Comparison of ENCODE assay signal across 24 mouse cellular contexts in the genomic region with DNA sequence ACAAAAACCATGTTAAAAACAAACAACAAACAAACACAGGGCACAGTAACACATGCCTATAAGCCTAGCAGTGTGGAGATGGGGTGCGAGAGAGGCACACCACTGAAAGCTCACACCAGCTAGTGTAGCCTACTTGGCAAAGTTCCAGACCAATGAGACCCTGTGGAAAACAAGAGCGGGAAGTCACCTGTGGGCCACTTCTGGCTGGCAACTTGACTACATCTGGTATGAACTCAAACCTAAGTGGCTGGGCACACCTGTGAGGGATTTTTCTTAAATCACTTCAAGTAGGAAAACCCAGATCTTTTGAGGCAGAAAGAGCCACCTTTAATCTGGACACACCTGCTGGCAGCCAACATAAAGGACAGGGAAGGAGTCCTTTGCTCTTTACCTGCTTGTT. TPM values are rescaled to one million over a fixed set of nuclear protein-coding genes. Genes with fewer than 3 reads are reported as not detected.
"Had no signal": no experiment of that assay in that cellular context is flagged by ENCODE, and none has a peak within 500 bp of the region (broad histone marks: within the 10 kb centered on the region; RNA-seq: fewer than 3 reads in every experiment).

No protein-coding gene starts in this region.

- H3K36me3 ChIP-seq: liver, embryonic 12.5 days; liver, embryonic 15.5 days had no signal

- H3K27ac ChIP-seq: kidney, postnatal 0 days; layer of hippocampus, adult 2 months; limb, embryonic 10.5 days; limb, embryonic 13.5 days; liver, embryonic 12.5 days; liver, embryonic 15.5 days; midbrain, embryonic 10.5 days; midbrain, embryonic 13.5 days; neural tube, embryonic 12.5 days; neural tube, embryonic 15.5 days; stomach, postnatal 0 days had no signal

- H3K27me3 ChIP-seq: limb, embryonic 13.5 days; liver, embryonic 12.5 days; liver, embryonic 15.5 days; megakaryocyte, embryonic 14.5 days; midbrain, embryonic 13.5 days; neural tube, embryonic 12.5 days; neural tube, embryonic 15.5 days had no signal

- H3K4me2 ChIP-seq: limb, embryonic 13.5 days; liver, embryonic 12.5 days; liver, embryonic 15.5 days; midbrain, embryonic 13.5 days; neural tube, embryonic 12.5 days; neural tube, embryonic 15.5 days had no signal

- H3K4me3 ChIP-seq: layer of hippocampus, adult 2 months; limb, embryonic 10.5 days; limb, embryonic 13.5 days; liver, embryonic 12.5 days; liver, embryonic 15.5 days; megakaryocyte, embryonic 14.5 days; midbrain, embryonic 10.5 days; midbrain, embryonic 13.5 days; neural tube, embryonic 12.5 days; neural tube, embryonic 15.5 days had no signal

- H3K4me1 ChIP-seq: liver, embryonic 12.5 days; midbrain, embryonic 10.5 days; neural tube, embryonic 12.5 days had no signal

- H3K9ac ChIP-seq: limb, embryonic 13.5 days; liver, embryonic 12.5 days; liver, embryonic 15.5 days; midbrain, embryonic 13.5 days; neural tube, embryonic 12.5 days; neural tube, embryonic 15.5 days had no signal

- DNase-seq: kidney, adult 2 months; layer of hippocampus, adult 9-11 months; liver; lung, postnatal 14 days; right cerebral cortex, adult 18-20 months; right cerebral cortex, postnatal 14 days; right cerebral cortex, postnatal 4 days; thymus, adult 2 months; thymus, postnatal 14 days; thymus, postnatal 4 days had no signal

- ATAC-seq: intestine, postnatal 0 days; liver, embryonic 12.5 days; midbrain, embryonic 13.5 days; midbrain, embryonic 16.5 days had no signal

- H3K9me3 ChIP-seq: limb, embryonic 10.5 days; limb, embryonic 13.5 days; liver, embryonic 12.5 days; liver, embryonic 15.5 days; megakaryocyte, embryonic 14.5 days; midbrain, embryonic 10.5 days; midbrain, embryonic 13.5 days; neural tube, embryonic 12.5 days; neural tube, embryonic 15.5 days had no signal

RNA-seq across cellular contexts. Expression of gene Mchr1, which starts 55.8 kb away (rescaled TPM):
- polyA plus RNA-seq: liver, embryonic 12.5 days had no signal
